Mouse (Mus musculus) liver, adult (tissue): ENCODE measurements around the gene Tnfaip8l1.

Experiments
- GATA4 ChIP-seq: IDR thresholded peaks from 2 replicates; pipeline ENCODE4 v1.6.1; 2014; ENCODE audit warnings: mild to moderate bottlenecking, low read length; ENCODE audit not compliant: insufficient replicate concordance

Tnfaip8l1 gene

GRCm38 (mm10) chr17:56149897-56150296, 12.4 kb upstream of the Tnfaip8l1 start:
- no peak for TF ChIP-seq GATA4

GRCm38 (mm10) chr17:56153643-56154042, 8.6 kb upstream of the Tnfaip8l1 start:
- TF ChIP-seq GATA4, result no peak

- TF ChIP-seq GATA4, result no peak
Measured at GRCm38 (mm10) chr17:56159729-56160128, 2.5 kb upstream of the Tnfaip8l1 start.

- TF ChIP-seq GATA4, result no peak
Measured at GRCm38 (mm10) chr17:56163523-56164102, 1.3 kb downstream of the Tnfaip8l1 start.

- TF ChIP-seq GATA4, result no peak
Measured at GRCm38 (mm10) chr17:56164510-56164909, 2.2 kb downstream of the Tnfaip8l1 start.

- TF ChIP-seq GATA4, result no peak
Measured at GRCm38 (mm10) chr17:56165671-56166070, 3.4 kb downstream of the Tnfaip8l1 start.

- TF ChIP-seq GATA4, result peak; percentile 28; the same call in 1 of the 2 replicates
Measured at GRCm38 (mm10) chr17:56169830-56170229, 7.6 kb downstream of the Tnfaip8l1 start.

GRCm38 (mm10) chr17:56170636-56171035, 8.4 kb downstream of the Tnfaip8l1 start:
- peak; percentile 8; the same call in 1 of the 2 replicates for TF ChIP-seq GATA4

- TF ChIP-seq GATA4, result 0 out of 2 replicates have a peak, but pooled peaks have one; percentile 7
Measured at GRCm38 (mm10) chr17:56171456-56171855, 9.2 kb downstream of the Tnfaip8l1 start.

GRCm38 (mm10) chr17:56171881-56172280, 9.6 kb downstream of the Tnfaip8l1 start:
- no peak for TF ChIP-seq GATA4

- TF ChIP-seq GATA4, result no peak
Measured at GRCm38 (mm10) chr17:56173401-56174046, 11.2 kb downstream of the Tnfaip8l1 start.

GRCm38 (mm10) chr17:56175416-56175815, 13.1 kb downstream of the Tnfaip8l1 start:
- TF ChIP-seq GATA4, result no peak

GRCm38 (mm10) chr17:56182975-56183657, 20.8 kb downstream of the Tnfaip8l1 start:
- TF ChIP-seq GATA4, result no peak

GRCm38 (mm10) chr17:56183658-56184103, 21.4 kb downstream of the Tnfaip8l1 start, which contains the start of gene Mydgf:
Mydgf (minus strand) TSS chr17:56183920.
- TF ChIP-seq GATA4, result no peak; the same call in 1 of the 2 replicates

GRCm38 (mm10) chr17:56185281-56186141, 23.2 kb downstream of the Tnfaip8l1 start:
- TF ChIP-seq GATA4, result no peak
